Mouse (Mus musculus) thymus, adult 2 months (tissue): ENCODE measurements at regions not wholly inside any gene's neighbourhood (a gene's known extent, or its start where the extent isn't known, plus 50 kb on each side); places are given as distances from the start of the nearest gene placed in this dataset.
"Not testable (repeated sequence)": the region's sequence is repeated elsewhere in the genome, so short reads cannot be mapped to it uniquely, and the experiment has no call there.

Source experiments
- DNase-seq: peaks from one replicate; pipeline ENCODE4 v3.0.0; 2021
- H3K27ac ChIP-seq: fragments of 200-500 bp; 2 replicates; pipeline ENCODE4 v1.5.1; 2012; ENCODE audit warnings: low read length, control low read depth; ENCODE audit not compliant: control insufficient read depth, insufficient read depth
- H3K27me3 ChIP-seq: fragments of 200-500 bp; 2 replicates; pipeline ENCODE4 v1.6.1; 2012; ENCODE audit warnings: mild to moderate bottlenecking, low read length, moderate library complexity, mixed read lengths; ENCODE audit not compliant: control insufficient read depth, insufficient read depth
- H3K36me3 ChIP-seq: fragments of 200-500 bp; 2 replicates; pipeline ENCODE4 v1.6.1; 2012; ENCODE audit warnings: mild to moderate bottlenecking, low read length, moderate library complexity; ENCODE audit not compliant: control insufficient read depth, insufficient read depth
- H3K4me1 ChIP-seq: fragments of 200-500 bp; replicated peaks from 2 replicates; pipeline ENCODE4 v1.6.1; 2012; ENCODE audit warnings: low read length; ENCODE audit not compliant: control insufficient read depth, insufficient read depth
- H3K4me3 ChIP-seq: fragments of 200-500 bp; 2 replicates; pipeline ENCODE4 v1.5.1; 2012; ENCODE audit warnings: mild to moderate bottlenecking, low read length, control low read depth, moderate library complexity; ENCODE audit not compliant: control insufficient read depth, insufficient read depth
- CTCF ChIP-seq: fragments of 200-500 bp; IDR thresholded peaks from 2 replicates; pipeline ENCODE4 v1.5.1; 2012; ENCODE audit warnings: mild to moderate bottlenecking, control low read depth, low read length, moderate library complexity, borderline replicate concordance; ENCODE audit not compliant: control insufficient read depth, poor library complexity, insufficient read depth; ENCODE audit errors: extremely low read depth
- POLR2A ChIP-seq: fragments of 200-500 bp; IDR thresholded peaks from 2 replicates; pipeline ENCODE4 v1.6.1; 2012; ENCODE audit warnings: mild to moderate bottlenecking, low read length, control low read depth, moderate library complexity; ENCODE audit not compliant: control insufficient read depth, poor library complexity, insufficient read depth; ENCODE audit errors: extremely low read depth
- WGBS: fragments of 180-500 bp; shearing (Covaris S2); methylation state at CpG from one replicate; pipeline ENCODE4 v1.1.7; 2018; 5-methylcytosine and 5-hydroxymethylcytosine counted together

GRCm38 (mm10) chr14:37571971-37572370 lies 436.9 kb upstream of the Ghitm start:
- Histone ChIP-seq H3K4me3 (no peak overlapping the region), H3K27me3 (no peaks in the 10 kb centered on the region), H3K27ac (no peak overlapping the region), H3K36me3 (no peaks in the 10 kb centered on the region), H3K4me1 (no peaks in the 10 kb centered on the region)
- TF ChIP-seq POLR2A (no peak), CTCF (no peak)
- DNase-seq, result no peak
- WGBS, result 35% methylated on average over 6 of the region's 6 CpGs

DNA sequence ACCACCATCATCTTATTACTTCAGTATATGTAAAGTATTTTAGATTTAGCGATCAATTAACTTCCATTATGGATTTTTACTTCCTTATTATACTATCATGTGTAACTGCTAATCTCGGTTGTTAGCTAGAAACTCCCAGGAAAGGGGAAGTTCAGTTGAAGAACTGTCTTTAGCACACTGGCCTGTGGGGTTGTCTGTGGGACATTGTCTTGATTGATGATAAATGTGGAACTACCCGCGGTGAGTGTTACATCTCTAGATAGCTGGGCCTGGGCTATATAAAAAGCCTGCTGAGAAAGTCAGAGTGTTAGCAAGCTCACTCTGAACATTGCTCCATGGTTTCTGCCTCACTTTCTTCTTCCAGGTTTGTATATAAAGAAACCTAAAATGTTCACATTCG lies 423.2 kb upstream of the Ghitm start:
- Histone ChIP-seq H3K4me1 (no peaks in the 10 kb centered on the region), H3K27ac (no peak overlapping the region), H3K27me3 (no peaks in the 10 kb centered on the region), H3K36me3 (no peaks in the 10 kb centered on the region), H3K4me3 (no peak overlapping the region)
- TF ChIP-seq CTCF (no peak), POLR2A (no peak)
- no peak for DNase-seq
- WGBS, result 49% methylated on average over 5 of the region's 5 CpGs

DNA sequence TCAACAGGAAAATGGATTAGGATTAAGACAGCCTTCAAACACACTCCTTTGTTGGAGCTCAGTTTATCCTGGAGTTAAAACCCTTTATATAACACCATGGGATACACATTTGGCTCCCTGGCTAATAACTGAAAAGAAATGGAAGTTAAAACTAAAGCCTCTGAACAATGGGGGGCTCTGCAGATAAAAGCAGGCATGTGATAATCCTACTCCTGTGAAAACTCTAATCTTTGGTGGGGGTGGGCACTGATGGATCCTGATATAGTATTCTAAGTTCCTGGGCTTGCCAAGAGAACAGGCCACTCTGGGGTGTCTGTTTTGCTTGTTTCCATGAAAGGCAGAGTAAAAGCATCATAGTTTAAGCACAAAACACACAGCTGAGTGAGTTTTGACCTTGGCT lies 388.5 kb upstream of the Ghitm start:
- Histone ChIP-seq H3K4me3 (no peak overlapping the region), H3K4me1 (no peaks in the 10 kb centered on the region), H3K27me3 (no peaks in the 10 kb centered on the region), H3K27ac (no peak overlapping the region), H3K36me3 (no peaks in the 10 kb centered on the region)
- TF ChIP-seq CTCF (no peak), POLR2A (no peak)
- no peak for DNase-seq

DNA sequence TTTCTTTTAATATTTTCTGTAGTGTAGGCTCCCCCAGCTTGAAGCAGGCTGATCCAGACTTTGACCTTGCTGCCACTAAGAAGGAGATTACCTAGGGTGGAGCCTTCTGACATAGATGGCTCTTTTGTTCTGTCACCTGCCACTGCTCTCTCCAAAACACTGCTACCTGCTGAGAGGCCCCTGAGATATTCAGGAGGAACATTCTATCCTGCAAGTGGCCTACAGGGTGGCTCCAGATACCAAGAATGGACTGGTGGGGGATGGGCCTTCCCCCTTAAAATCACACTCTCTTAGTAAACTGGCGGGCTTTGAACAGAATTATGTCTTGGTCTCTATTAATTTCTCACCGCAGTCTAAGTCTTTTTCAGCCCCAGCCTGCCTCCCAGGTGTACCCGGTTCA lies 385.6 kb upstream of the Ghitm start:
- not testable (repeated sequence) for H3K4me1 ChIP-seq, H3K27me3 ChIP-seq, H3K36me3 ChIP-seq, DNase-seq, H3K27ac ChIP-seq, H3K4me3 ChIP-seq
- WGBS, result over 99% methylated on average over 3 of the region's 3 CpGs

DNA sequence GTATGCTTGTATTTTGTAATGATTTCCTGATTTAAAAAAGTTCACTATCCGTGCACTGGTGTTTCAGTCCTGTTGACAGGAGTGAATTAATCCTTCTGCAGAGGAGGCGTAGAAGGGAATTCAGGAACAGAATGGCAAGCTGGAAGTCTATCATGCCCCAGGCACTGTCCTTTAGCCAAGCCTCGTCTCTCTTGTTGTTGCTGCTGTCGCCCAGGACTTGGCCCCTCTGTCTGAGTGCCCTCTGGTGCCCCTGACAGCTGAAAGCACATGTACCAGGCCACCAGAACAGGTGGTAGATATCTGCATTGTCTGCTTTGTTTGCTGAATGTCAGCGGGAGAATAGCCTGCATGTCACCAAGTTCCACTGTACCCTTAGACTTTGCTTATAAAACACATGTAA lies 370.2 kb upstream of the Ghitm start:
- 89% methylated on average over 5 of the region's 5 CpGs for WGBS
- no peak overlapping the region for H3K27ac ChIP-seq
- TF ChIP-seq POLR2A (no peak), CTCF (no peak)

GRCm38 (mm10) chr14:37490711-37491110 lies 355.6 kb upstream of the Ghitm start:
- TF ChIP-seq CTCF (no peak), POLR2A (no peak)
- no peak for DNase-seq
- 82% methylated on average over 4 of the region's 4 CpGs for WGBS
- H3K4me3 ChIP-seq, result no peak overlapping the region
- no peaks in the 10 kb centered on the region for H3K27me3 ChIP-seq
- no peaks in the 10 kb centered on the region for H3K36me3 ChIP-seq
- H3K4me1 ChIP-seq, result no peaks in the 10 kb centered on the region
- no peak overlapping the region for H3K27ac ChIP-seq

More for the DNA sequence above, 370.2 kb upstream of the Ghitm start:
- no peak overlapping the region for H3K4me3 ChIP-seq
- no peaks in the 10 kb centered on the region for H3K27me3 ChIP-seq
- no peaks in the 10 kb centered on the region for H3K36me3 ChIP-seq
- H3K4me1 ChIP-seq, result no peaks in the 10 kb centered on the region
- DNase-seq, result no peak

- WGBS, result 95% methylated on average over 8 of the region's 8 CpGs
Measured at GRCm38 (mm10) chr14:37485292-37485691, 350.2 kb upstream of the Ghitm start.

DNA sequence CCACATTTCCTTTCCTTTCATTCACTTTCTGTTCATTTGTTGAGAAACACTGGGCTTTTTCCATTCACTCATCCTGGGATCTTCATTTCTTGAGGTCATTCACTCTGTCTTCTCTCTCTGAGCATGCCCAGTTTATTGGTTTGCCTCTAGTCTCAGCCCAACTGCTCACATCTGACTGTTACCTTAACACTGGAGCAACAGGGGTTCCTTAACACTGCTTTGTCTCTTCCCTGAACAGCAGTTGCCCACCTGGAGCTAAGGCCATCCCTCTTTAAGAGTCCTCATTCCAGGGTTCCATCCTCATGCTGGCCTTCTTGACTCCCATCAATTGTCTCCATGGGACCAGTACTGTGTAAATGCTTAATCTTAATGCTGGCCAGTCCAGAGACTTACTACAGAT lies 342.5 kb upstream of the Ghitm start:
- TF ChIP-seq POLR2A (no peak), CTCF (no peak)
- no peaks in the 10 kb centered on the region for H3K36me3 ChIP-seq

More at GRCm38 (mm10) chr14:37485292-37485691, 350.2 kb upstream of the Ghitm start:
- no peaks in the 10 kb centered on the region for H3K27me3 ChIP-seq
- no peak overlapping the region for H3K27ac ChIP-seq
- no peaks in the 10 kb centered on the region for H3K36me3 ChIP-seq
- no peak for DNase-seq
- TF ChIP-seq POLR2A (no peak), CTCF (no peak)
- H3K4me3 ChIP-seq, result no peak overlapping the region
- H3K4me1 ChIP-seq, result no peaks in the 10 kb centered on the region

More for the DNA sequence above, 342.5 kb upstream of the Ghitm start:
- no peak overlapping the region for H3K4me3 ChIP-seq
- H3K27ac ChIP-seq, result no peak overlapping the region
- H3K27me3 ChIP-seq, result no peaks in the 10 kb centered on the region
- H3K4me1 ChIP-seq, result no peaks in the 10 kb centered on the region
- DNase-seq, result no peak
